Mouse (Mus musculus): ENCODE data around the gene Lrmda. TPM values are rescaled to one million over a fixed set of nuclear protein-coding genes. Genes with fewer than 3 reads are reported as not detected.

Lrmda gene
- polyA plus RNA-seq, 1 experiment from 2014 or later, result 0.55 TPM

- no peak overlapping the region for H3K4me3 ChIP-seq
- no peak overlapping the region for H3K27ac ChIP-seq
- no peaks in the 10 kb centered on the region for H3K36me3 ChIP-seq
- peaks cover 40% of the 10 kb centered on the region for H3K27me3 ChIP-seq (ENCODE audit: insufficient read depth, poor library complexity, severe bottlenecking)
- H3K4me1 ChIP-seq (replicated peaks), result peaks cover 61% of the 10 kb centered on the region
- DNase-seq (ENCODE audit: low spot score), result no peak
- H3K9me3 ChIP-seq, result no peaks in the 10 kb centered on the region
- 82% methylated on average over 1 of the region's 1 CpGs for WGBS
Measured at GRCm38 (mm10) chr14:22810531-22810930, 791.0 kb downstream of the Lrmda start.

- Histone ChIP-seq H3K27me3 (ENCODE audit: insufficient read depth, poor library complexity, severe bottlenecking) (peaks cover 40% of the 10 kb centered on the region), H3K4me3 (no peak overlapping the region), H3K4me1 (replicated peaks) (peaks cover 44% of the 10 kb centered on the region), H3K9me3 (no peaks in the 10 kb centered on the region), H3K27ac (peak overlapping the region; percentile 77), H3K36me3 (no peaks in the 10 kb centered on the region)
- DNase-seq (ENCODE audit: low spot score), result peak; percentile 30
- WGBS, result 15% methylated on average over 6 of the region's 6 CpGs
Measured at GRCm38 (mm10) chr14:22812824-22813223, 793.3 kb downstream of the Lrmda start.

GRCm38 (mm10) chr14:22813389-22813788, 793.9 kb downstream of the Lrmda start:
- WGBS, result 8% methylated on average over 7 of the region's 7 CpGs
- H3K27ac ChIP-seq, result peak overlapping the region; percentile 77
- H3K27me3 ChIP-seq (ENCODE audit: insufficient read depth, poor library complexity, severe bottlenecking), result peaks cover 40% of the 10 kb centered on the region
- DNase-seq (ENCODE audit: low spot score), result peak; percentile 47
- no peaks in the 10 kb centered on the region for H3K9me3 ChIP-seq
- peak overlapping the region; percentile 9; the same call in 1 of the 2 replicates for H3K4me3 ChIP-seq
- no peaks in the 10 kb centered on the region for H3K36me3 ChIP-seq
- peaks cover 39% of the 10 kb centered on the region for H3K4me1 ChIP-seq (replicated peaks)

- WGBS, result 69% methylated on average over 9 of the region's 9 CpGs
- Histone ChIP-seq H3K27ac (no peak overlapping the region), H3K27me3 (ENCODE audit: insufficient read depth, poor library complexity, severe bottlenecking) (peaks cover 28% of the 10 kb centered on the region), H3K4me1 (replicated peaks) (peaks cover 29% of the 10 kb centered on the region), H3K4me3 (no peak overlapping the region), H3K9me3 (no peaks in the 10 kb centered on the region), H3K36me3 (no peaks in the 10 kb centered on the region)
- DNase-seq (ENCODE audit: low spot score), result no peak
Measured at GRCm38 (mm10) chr14:22814811-22815345, 795.4 kb downstream of the Lrmda start.

- WGBS, result 66% methylated on average over 6 of the region's 6 CpGs
- no peaks in the 10 kb centered on the region for H3K36me3 ChIP-seq
- H3K9me3 ChIP-seq, result no peaks in the 10 kb centered on the region
- peak; percentile 62 for DNase-seq (ENCODE audit: low spot score)
- no peak overlapping the region for H3K4me3 ChIP-seq
- no peak overlapping the region for H3K27ac ChIP-seq
- peaks cover 9% of the 10 kb centered on the region for H3K27me3 ChIP-seq (ENCODE audit: insufficient read depth, poor library complexity, severe bottlenecking)
- peaks cover 25% of the 10 kb centered on the region for H3K4me1 ChIP-seq (replicated peaks)
Measured at GRCm38 (mm10) chr14:22817346-22818201, 798.1 kb downstream of the Lrmda start.

- WGBS, result 86% methylated on average over 3 of the region's 3 CpGs
- no peak overlapping the region for H3K4me3 ChIP-seq
- no peak for DNase-seq (ENCODE audit: low spot score)
- no peaks in the 10 kb centered on the region for H3K36me3 ChIP-seq
- peaks cover 9% of the 10 kb centered on the region for H3K27me3 ChIP-seq (ENCODE audit: insufficient read depth, poor library complexity, severe bottlenecking)
- peaks cover 19% of the 10 kb centered on the region for H3K4me1 ChIP-seq (replicated peaks)
- H3K27ac ChIP-seq, result no peak overlapping the region
- H3K9me3 ChIP-seq, result no peaks in the 10 kb centered on the region
Measured at GRCm38 (mm10) chr14:22818202-22818530, 798.7 kb downstream of the Lrmda start.

GRCm38 (mm10) chr14:22822942-22823341, 803.4 kb downstream of the Lrmda start:
- no peak for DNase-seq (ENCODE audit: low spot score)
- H3K9me3 ChIP-seq, result no peaks in the 10 kb centered on the region
- no peaks in the 10 kb centered on the region for H3K4me1 ChIP-seq (replicated peaks)
- H3K36me3 ChIP-seq, result no peaks in the 10 kb centered on the region
- WGBS, result 80% methylated on average over 3 of the region's 3 CpGs
- H3K27me3 ChIP-seq (ENCODE audit: insufficient read depth, poor library complexity, severe bottlenecking), result no peaks in the 10 kb centered on the region
- H3K4me3 ChIP-seq, result no peak overlapping the region
- no peak overlapping the region for H3K27ac ChIP-seq

- H3K27me3 ChIP-seq (ENCODE audit: insufficient read depth, poor library complexity, severe bottlenecking), result no peaks in the 10 kb centered on the region
- H3K4me3 ChIP-seq, result no peak overlapping the region
- DNase-seq (ENCODE audit: low spot score), result no peak
- no peaks in the 10 kb centered on the region for H3K4me1 ChIP-seq (replicated peaks)
- H3K9me3 ChIP-seq, result no peaks in the 10 kb centered on the region
- H3K27ac ChIP-seq, result no peak overlapping the region
- no peaks in the 10 kb centered on the region for H3K36me3 ChIP-seq
- WGBS, result 80% methylated on average over 3 of the region's 3 CpGs
Measured at GRCm38 (mm10) chr14:22826825-22827224, 807.3 kb downstream of the Lrmda start.

- H3K36me3 ChIP-seq, result no peaks in the 10 kb centered on the region
- no peak overlapping the region for H3K4me3 ChIP-seq
- H3K27me3 ChIP-seq (ENCODE audit: insufficient read depth, poor library complexity, severe bottlenecking), result no peaks in the 10 kb centered on the region
- H3K9me3 ChIP-seq, result no peaks in the 10 kb centered on the region
- no peak overlapping the region for H3K27ac ChIP-seq
- H3K4me1 ChIP-seq (replicated peaks), result no peaks in the 10 kb centered on the region
- no peak for DNase-seq (ENCODE audit: low spot score)
Measured at GRCm38 (mm10) chr14:22837058-22837457, 817.5 kb downstream of the Lrmda start.

GRCm38 (mm10) chr14:22841136-22841535, 821.6 kb downstream of the Lrmda start:
- no peak overlapping the region for H3K27ac ChIP-seq
- DNase-seq (ENCODE audit: low spot score), result no peak
- WGBS, result 92% methylated on average over 4 of the region's 4 CpGs
- no peaks in the 10 kb centered on the region; the same call in 1 of the 2 replicates for H3K4me1 ChIP-seq (replicated peaks)
- no peaks in the 10 kb centered on the region for H3K27me3 ChIP-seq (ENCODE audit: insufficient read depth, poor library complexity, severe bottlenecking)
- no peak overlapping the region for H3K4me3 ChIP-seq
- H3K36me3 ChIP-seq, result no peaks in the 10 kb centered on the region
- H3K9me3 ChIP-seq, result no peaks in the 10 kb centered on the region

GRCm38 (mm10) chr14:22844006-22844405, 824.5 kb downstream of the Lrmda start:
- Histone ChIP-seq H3K27me3 (ENCODE audit: insufficient read depth, poor library complexity, severe bottlenecking) (no peaks in the 10 kb centered on the region), H3K4me1 (replicated peaks) (peaks cover 4% of the 10 kb centered on the region; the same call in 1 of the 2 replicates), H3K27ac (no peak overlapping the region), H3K36me3 (no peaks in the 10 kb centered on the region), H3K4me3 (no peak overlapping the region), H3K9me3 (no peaks in the 10 kb centered on the region)
- DNase-seq (ENCODE audit: low spot score), result no peak

GRCm38 (mm10) chr14:22845401-22845800, 825.9 kb downstream of the Lrmda start:
- Histone ChIP-seq H3K4me1 (replicated peaks) (peaks cover 11% of the 10 kb centered on the region; the same call in 1 of the 2 replicates), H3K36me3 (no peaks in the 10 kb centered on the region), H3K4me3 (no peak overlapping the region), H3K27ac (no peak overlapping the region), H3K9me3 (no peaks in the 10 kb centered on the region), H3K27me3 (ENCODE audit: insufficient read depth, poor library complexity, severe bottlenecking) (no peaks in the 10 kb centered on the region)
- WGBS, result 81% methylated on average over 4 of the region's 4 CpGs
- DNase-seq (ENCODE audit: low spot score), result no peak

GRCm38 (mm10) chr14:22847011-22847786, 827.7 kb downstream of the Lrmda start:
- no peak for DNase-seq (ENCODE audit: low spot score)
- Histone ChIP-seq H3K4me1 (replicated peaks) (peaks cover 11% of the 10 kb centered on the region; the same call in 1 of the 2 replicates), H3K27ac (no peak overlapping the region), H3K36me3 (no peaks in the 10 kb centered on the region), H3K27me3 (ENCODE audit: insufficient read depth, poor library complexity, severe bottlenecking) (no peaks in the 10 kb centered on the region), H3K9me3 (no peaks in the 10 kb centered on the region), H3K4me3 (no peak overlapping the region)
- 86% methylated on average over 5 of the region's 5 CpGs for WGBS

Data from hindbrain, embryonic 10.5 days (tissue).